Mouse (Mus musculus): ENCODE results near the gene Iffo1. TPM values are rescaled to one million over a fixed set of nuclear protein-coding genes. Genes with fewer than 3 reads are reported as not detected.
A peak's percentile ranks its signal among the peaks of the same experiment; 100 is the strongest.

Gene Iffo1
- total RNA-seq, 1 experiment from 2014 or later, result 18.6 TPM

- DNase-seq, result peak; percentile 96
These were observed 47.1 kb downstream of the Iffo1 start for GRCm38 (mm10) chr6:125192016-125192714.

GRCm38 (mm10) chr6:125192841-125193240 is 47.8 kb downstream of the Iffo1 start:
- DNase-seq, result no peak

DNA sequence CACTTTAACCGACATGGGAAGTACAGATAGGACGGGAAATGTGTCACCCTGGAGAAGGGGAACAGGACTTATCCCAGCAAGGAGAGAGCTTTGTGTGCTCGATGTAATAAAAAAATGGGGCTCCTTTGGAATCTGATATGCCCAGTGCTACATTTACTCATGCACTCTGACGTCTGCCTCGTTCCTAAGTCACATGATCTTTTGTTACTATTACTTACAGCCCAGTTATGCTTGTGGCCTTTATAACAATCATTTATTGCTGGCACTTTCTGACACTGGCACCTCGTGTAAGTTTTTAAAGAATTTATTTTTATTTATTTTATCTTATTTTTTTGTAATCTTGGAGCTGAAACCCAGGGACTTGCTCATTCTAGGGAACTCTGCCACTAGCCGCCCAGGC is 48.3 kb downstream of the Iffo1 start:
- no peak for DNase-seq

- no peak for DNase-seq
These were observed 50.6 kb downstream of the Iffo1 start for GRCm38 (mm10) chr6:125195541-125196075.

- no peak for DNase-seq
These were observed 51.3 kb downstream of the Iffo1 start for GRCm38 (mm10) chr6:125196301-125196700.

- DNase-seq, result no peak
These were observed 52.1 kb downstream of the Iffo1 start for GRCm38 (mm10) chr6:125197166-125197565.

DNA sequence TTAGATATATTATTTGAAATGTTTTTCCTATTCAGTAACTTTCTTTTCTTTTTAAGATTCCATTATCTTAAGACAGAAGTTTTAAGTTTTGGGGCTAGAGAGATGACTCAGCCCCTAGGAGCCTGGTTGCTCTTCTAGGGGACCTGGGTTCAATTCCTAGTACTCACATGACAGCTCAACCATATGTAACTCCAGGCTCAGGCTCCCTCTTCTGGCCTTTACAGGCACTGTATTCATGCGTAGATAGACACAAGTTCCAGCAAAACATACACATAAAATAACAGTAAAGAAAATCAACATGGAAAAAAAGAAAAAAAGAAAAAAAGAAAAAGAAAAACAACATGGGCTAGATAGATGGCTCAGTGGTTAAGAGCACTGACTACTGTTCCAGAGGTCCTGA is 65.4 kb downstream of the Iffo1 start:
- DNase-seq, result no peak

Small RNA genes lying within 50 kb of the gene (microRNA-seq; reads per million reads assigned to microRNA genes)
- 0.43 to 0.76 reads per million in 2 experiments for gene Mir3098
- 0.43 to 1.1 reads per million in 2 experiments for gene Mir7045

Other genes starting within 250 kb of the Iffo1 start
- gene Lag3, start 233.5 kb upstream of the Iffo1 start, total RNA-seq (2021), result 1.5 and 2.5 TPM in 2 replicates
- 917 and 925 TPM in 2 replicates for gene Ptms, start 225.1 kb upstream of the Iffo1 start, total RNA-seq (2021)
- gene Mlf2, start 213.9 kb upstream of the Iffo1 start, total RNA-seq (2021), result 274 and 276 TPM in 2 replicates
- 117 and 122 TPM in 2 replicates for gene Cops7a, start 179.7 kb upstream of the Iffo1 start, total RNA-seq (2021)
- 4.8 and 5.4 TPM in 2 replicates for gene Pianp, start 148.5 kb upstream of the Iffo1 start, total RNA-seq (2021)
- gene Zfp384, start 136.1 kb upstream of the Iffo1 start, total RNA-seq (2021), result 47.2 and 50.4 TPM in 2 replicates
- 64.9 and 71.8 TPM in 2 replicates for gene Ing4, start 105.5 kb upstream of the Iffo1 start, total RNA-seq (2021)
- gene Acrbp, start 95.6 kb upstream of the Iffo1 start, total RNA-seq (2021), result 7.5 and 8.2 TPM in 2 replicates
- 0.44 and 2.1 TPM in 2 replicates for gene Lpar5, start 77.3 kb upstream of the Iffo1 start, total RNA-seq (2021)
- gene Chd4, start 49.3 kb upstream of the Iffo1 start, total RNA-seq (2021), result 189 and 192 TPM in 2 replicates
- gene Nop2, start 13.3 kb upstream of the Iffo1 start, total RNA-seq (2021), result 47.0 and 53.7 TPM in 2 replicates
- 1,705 and 1,924 TPM in 2 replicates for gene Gapdh, start 21.2 kb downstream of the Iffo1 start, total RNA-seq (2021)
- gene Ncapd2, start 46.5 kb downstream of the Iffo1 start, total RNA-seq (2021), result 43.2 and 45.2 TPM in 2 replicates
- gene Mrpl51, start 46.6 kb downstream of the Iffo1 start, total RNA-seq (2021), result 222 and 232 TPM in 2 replicates
- gene Vamp1, start 70.3 kb downstream of the Iffo1 start, total RNA-seq (2021), result 31.8 and 42.6 TPM in 2 replicates
- gene Tapbpl, start 86.6 kb downstream of the Iffo1 start, total RNA-seq (2021), result 12.6 and 14.0 TPM in 2 replicates
- 0.93 and 6.9 TPM in 2 replicates for gene Cd27, start 91.8 kb downstream of the Iffo1 start, total RNA-seq (2021)
- gene Tuba3a, start 140.8 kb downstream of the Iffo1 start, total RNA-seq (2021), result not detected in 2 replicates
- 68.7 and 70.0 TPM in 2 replicates for gene Ltbr, start 168.6 kb downstream of the Iffo1 start, total RNA-seq (2021)
- 1.0 and 1.9 TPM in 2 replicates for gene Scnn1a, start 175.4 kb downstream of the Iffo1 start, total RNA-seq (2021)
- gene Tnfrsf1a, start 204.1 kb downstream of the Iffo1 start, total RNA-seq (2021), result 210 and 220 TPM in 2 replicates
- gene Plekhg6, start 235.6 kb downstream of the Iffo1 start, total RNA-seq (2021), result 0.38 and 0.52 TPM in 2 replicates

All from adrenal gland, postnatal 14 days (tissue).